Mouse (Mus musculus): ENCODE measurements around the gene Rusc2. TPM values are rescaled to one million over a fixed set of nuclear protein-coding genes. Genes with fewer than 3 reads are reported as not detected.
A peak's percentile ranks its signal among the peaks of the same experiment; 100 is the strongest.

Gene Rusc2
- 0.03 TPM in 1 of 2 replicates, not detected in the other for polyA plus RNA-seq (2012)

- H3K4me3 ChIP-seq (replicated peaks): peak within 1 kb of the TSS; percentile 52
- H3K36me3 ChIP-seq (ENCODE audit: control insufficient read depth): no peaks in the 10 kb centered on the region
- peaks cover 15% of the 10 kb centered on the region for H3K27me3 ChIP-seq (ENCODE audit: control insufficient read depth)
- H3K9me3 ChIP-seq (ENCODE audit: control insufficient read depth, low read length): no peaks in the 10 kb centered on the region
- peaks cover 2% of the 10 kb centered on the region; the same call in 1 of the 2 replicates for H3K4me1 ChIP-seq (ENCODE audit: control insufficient read depth)
- no peak for TF ChIP-seq GATA1 (IDR thresholded peaks at IDR 0.05; ENCODE audit: low read length)
- no peak for TF ChIP-seq TAL1 (IDR thresholded peaks at IDR 0.05; ENCODE audit: low read length)
These were observed at the start of gene Rusc2 for GRCm38 (mm10) chr4:43381408-43382154. TSS of gene Rusc2 (plus strand) at chr4:43381979.

- Histone ChIP-seq H3K36me3 (ENCODE audit: control insufficient read depth) (no peaks in the 10 kb centered on the region), H3K4me3 (replicated peaks) (no peak overlapping the region), H3K9me3 (ENCODE audit: control insufficient read depth, low read length) (peaks cover 4% of the 10 kb centered on the region; the same call in 1 of the 2 replicates), H3K4me1 (ENCODE audit: control insufficient read depth) (no peaks in the 10 kb centered on the region), H3K27me3 (ENCODE audit: control insufficient read depth) (no peaks in the 10 kb centered on the region)
- TF ChIP-seq GATA1 (IDR thresholded peaks at IDR 0.05; ENCODE audit: low read length): no peak
- no peak for TF ChIP-seq TAL1 (IDR thresholded peaks at IDR 0.05; ENCODE audit: low read length)
These were observed 47.0 kb upstream of the Rusc2 start for GRCm38 (mm10) chr4:43334771-43335170.

- TF ChIP-seq GATA1 (IDR thresholded peaks at IDR 0.05; ENCODE audit: low read length) (no peak), TAL1 (IDR thresholded peaks at IDR 0.05; ENCODE audit: low read length) (no peak)
- no peak overlapping the region for H3K4me3 ChIP-seq (replicated peaks)
These were observed 45.6 kb upstream of the Rusc2 start for GRCm38 (mm10) chr4:43336176-43336575.

GRCm38 (mm10) chr4:43340096-43340804 is 41.5 kb upstream of the Rusc2 start:
- no peaks in the 10 kb centered on the region for H3K36me3 ChIP-seq (ENCODE audit: control insufficient read depth)
- H3K9me3 ChIP-seq (ENCODE audit: control insufficient read depth, low read length): peaks cover 4% of the 10 kb centered on the region; the same call in 1 of the 2 replicates
- no peaks in the 10 kb centered on the region for H3K4me1 ChIP-seq (ENCODE audit: control insufficient read depth)
- no peaks in the 10 kb centered on the region for H3K27me3 ChIP-seq (ENCODE audit: control insufficient read depth)
- TF ChIP-seq GATA1 (IDR thresholded peaks at IDR 0.05; ENCODE audit: low read length) (no peak), TAL1 (IDR thresholded peaks at IDR 0.05; ENCODE audit: low read length) (no peak)
- H3K4me3 ChIP-seq (replicated peaks): no peak overlapping the region

More at GRCm38 (mm10) chr4:43336176-43336575, 45.6 kb upstream of the Rusc2 start:
- H3K36me3 ChIP-seq (ENCODE audit: control insufficient read depth): no peaks in the 10 kb centered on the region
- no peaks in the 10 kb centered on the region for H3K27me3 ChIP-seq (ENCODE audit: control insufficient read depth)
- H3K4me1 ChIP-seq (ENCODE audit: control insufficient read depth): no peaks in the 10 kb centered on the region
- peaks cover 4% of the 10 kb centered on the region; the same call in 1 of the 2 replicates for H3K9me3 ChIP-seq (ENCODE audit: control insufficient read depth, low read length)

GRCm38 (mm10) chr4:43341276-43341891 is 40.4 kb upstream of the Rusc2 start:
- TF ChIP-seq GATA1 (IDR thresholded peaks at IDR 0.05; ENCODE audit: low read length) (no peak), TAL1 (IDR thresholded peaks at IDR 0.05; ENCODE audit: low read length) (no peak)
- H3K4me3 ChIP-seq (replicated peaks): no peak overlapping the region
- H3K9me3 ChIP-seq (ENCODE audit: control insufficient read depth, low read length): peaks cover 2% of the 10 kb centered on the region; the same call in 1 of the 2 replicates
- no peaks in the 10 kb centered on the region for H3K4me1 ChIP-seq (ENCODE audit: control insufficient read depth)
- no peaks in the 10 kb centered on the region for H3K27me3 ChIP-seq (ENCODE audit: control insufficient read depth)
- no peaks in the 10 kb centered on the region for H3K36me3 ChIP-seq (ENCODE audit: control insufficient read depth)

GRCm38 (mm10) chr4:43342443-43342842 is 39.3 kb upstream of the Rusc2 start:
- Histone ChIP-seq H3K27me3 (ENCODE audit: control insufficient read depth) (no peaks in the 10 kb centered on the region), H3K9me3 (ENCODE audit: control insufficient read depth, low read length) (no peaks in the 10 kb centered on the region), H3K4me1 (ENCODE audit: control insufficient read depth) (no peaks in the 10 kb centered on the region), H3K36me3 (ENCODE audit: control insufficient read depth) (no peaks in the 10 kb centered on the region), H3K4me3 (replicated peaks) (no peak overlapping the region)
- TF ChIP-seq TAL1 (IDR thresholded peaks at IDR 0.05; ENCODE audit: low read length) (no peak), GATA1 (IDR thresholded peaks at IDR 0.05; ENCODE audit: low read length) (no peak)

- no peaks in the 10 kb centered on the region for H3K36me3 ChIP-seq (ENCODE audit: control insufficient read depth)
- no peaks in the 10 kb centered on the region for H3K4me1 ChIP-seq (ENCODE audit: control insufficient read depth)
- no peaks in the 10 kb centered on the region for H3K9me3 ChIP-seq (ENCODE audit: control insufficient read depth, low read length)
- H3K27me3 ChIP-seq (ENCODE audit: control insufficient read depth): no peaks in the 10 kb centered on the region
- TF ChIP-seq GATA1 (IDR thresholded peaks at IDR 0.05; ENCODE audit: low read length) (no peak), TAL1 (IDR thresholded peaks at IDR 0.05; ENCODE audit: low read length) (no peak)
- no peak overlapping the region for H3K4me3 ChIP-seq (replicated peaks)
These were observed 36.8 kb upstream of the Rusc2 start for GRCm38 (mm10) chr4:43344932-43345331.

GRCm38 (mm10) chr4:43349206-43349605 is 32.6 kb upstream of the Rusc2 start:
- Histone ChIP-seq H3K4me1 (ENCODE audit: control insufficient read depth) (no peaks in the 10 kb centered on the region), H3K4me3 (replicated peaks) (no peak overlapping the region), H3K27me3 (ENCODE audit: control insufficient read depth) (no peaks in the 10 kb centered on the region), H3K9me3 (ENCODE audit: control insufficient read depth, low read length) (no peaks in the 10 kb centered on the region), H3K36me3 (ENCODE audit: control insufficient read depth) (no peaks in the 10 kb centered on the region)
- no peak for TF ChIP-seq GATA1 (IDR thresholded peaks at IDR 0.05; ENCODE audit: low read length)
- TF ChIP-seq TAL1 (IDR thresholded peaks at IDR 0.05; ENCODE audit: low read length): no peak
